Mouse (Mus musculus): ENCODE data around the gene Atp2b2.

Gene Atp2b2

DNA sequence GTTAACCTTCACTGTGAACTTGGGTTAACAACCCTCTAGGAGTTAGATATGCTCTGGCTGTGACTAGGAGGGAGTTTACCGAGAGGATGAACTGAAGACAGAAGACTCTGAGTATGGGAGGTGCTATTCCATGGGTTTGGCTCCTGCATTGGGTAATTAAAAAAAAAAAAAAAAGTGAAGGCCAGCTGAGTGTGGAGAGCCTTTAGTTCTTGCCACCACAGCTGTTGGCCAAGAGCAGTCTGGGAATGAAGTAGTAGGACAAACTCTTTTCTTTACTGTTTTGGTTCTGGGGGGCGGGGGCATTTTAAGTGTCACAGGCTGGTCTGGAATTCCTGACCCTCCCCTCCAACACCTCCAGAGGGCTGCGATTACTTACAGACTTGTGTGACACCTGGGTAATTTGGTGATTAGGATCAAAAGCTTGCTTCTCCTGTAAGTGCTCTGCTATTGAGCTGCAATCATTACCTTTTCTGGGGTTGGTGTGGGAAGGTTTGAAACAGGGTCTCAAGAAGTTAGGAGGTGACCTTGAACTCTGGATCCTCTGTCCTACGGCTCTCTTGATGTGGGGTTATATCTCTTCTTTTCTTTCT is 346.6 kb downstream of the Atp2b2 start:
- no peak for DNase-seq

DNA sequence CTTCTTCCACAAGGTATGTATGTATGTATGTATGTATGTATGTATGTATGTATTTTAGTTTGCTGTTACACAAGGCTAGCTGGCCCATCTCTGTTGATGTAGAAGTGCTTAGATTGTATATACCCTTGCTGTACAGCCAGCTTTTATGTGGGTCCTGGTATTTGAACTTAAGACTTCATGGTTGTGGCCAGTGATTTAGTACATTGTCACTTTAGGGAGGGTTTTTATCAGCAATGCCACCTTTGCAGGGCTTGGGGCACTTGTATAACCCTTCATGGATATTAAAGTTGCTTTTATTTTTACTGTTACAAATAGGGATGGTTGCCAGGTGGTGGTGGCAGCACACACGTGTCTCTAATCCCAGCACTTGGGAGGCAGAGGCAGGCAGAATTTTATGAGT is 347.2 kb downstream of the Atp2b2 start:
- no peak for DNase-seq

Data from lung, postnatal 4 days (tissue).